Mouse (Mus musculus) lung, embryonic 14.5 days (tissue): ENCODE measurements at regions not wholly inside any gene's neighbourhood (a gene's known extent, or its start where the extent isn't known, plus 50 kb on each side); places are given as distances from the start of the nearest gene placed in this dataset.

Experiments used
- ATAC-seq: fragments of 200-750 bp; cut with Nextera tagmentation; 2 replicates; pipeline ENCODE4 v1.8.0; 2017; ENCODE audit warnings: mild to moderate bottlenecking, moderate TSS enrichment, moderate library complexity; ENCODE audit not compliant: insufficient read depth
- DNase-seq: peaks from one replicate; pipeline ENCODE4 v3.0.0-alpha.2; 2015
- H3K27ac ChIP-seq: fragments of 300-500 bp; sonication (generic); 2 replicates; pipeline ENCODE4 v1.5.1; 2014; ENCODE audit warnings: low read depth, mild to moderate bottlenecking, moderate library complexity
- H3K27me3 ChIP-seq: fragments of 300-500 bp; sonication (generic); 2 replicates; pipeline ENCODE4 v1.6.1; 2014; ENCODE audit warnings: low read length, control low read depth; ENCODE audit not compliant: insufficient read depth
- H3K36me3 ChIP-seq: fragments of 300-500 bp; sonication (generic); 2 replicates; pipeline ENCODE4 v1.6.1; 2014; ENCODE audit warnings: control low read depth; ENCODE audit not compliant: insufficient read depth
- H3K4me1 ChIP-seq: fragments of 300-500 bp; sonication (generic); 2 replicates; pipeline ENCODE4 v1.6.1; 2014; ENCODE audit warnings: antibody characterized with exemption, control low read depth; ENCODE audit not compliant: insufficient read depth
- H3K4me2 ChIP-seq: fragments of 300-500 bp; sonication (generic); 2 replicates; pipeline ENCODE4 v1.6.1; 2014; ENCODE audit warnings: mild to moderate bottlenecking
- H3K4me3 ChIP-seq: fragments of 300-500 bp; sonication (generic); 2 replicates; pipeline ENCODE4 v1.5.1; 2014; ENCODE audit warnings: low read depth, low read length
- H3K9ac ChIP-seq: fragments of 300-500 bp; sonication (generic); 2 replicates; pipeline ENCODE4 v1.6.1; 2014
- H3K9me3 ChIP-seq: fragments of 300-500 bp; sonication (generic); 2 replicates; pipeline ENCODE4 v1.6.1; 2016; ENCODE audit warnings: low read depth, low read length, control low read depth
- CTCF ChIP-seq: IDR thresholded peaks from 2 replicates; pipeline ENCODE4 v1.5.1; 2016; ENCODE audit warnings: antibody characterized with exemption, low read depth
- WGBS: fragments of 180-500 bp; shearing (Covaris S2); extraction: QIAGEN DNeasy Blood & Tissue Kit; methylation state at CpG from one replicate; pipeline ENCODE4 v1.1.7; 2014; 5-methylcytosine and 5-hydroxymethylcytosine counted together

DNA sequence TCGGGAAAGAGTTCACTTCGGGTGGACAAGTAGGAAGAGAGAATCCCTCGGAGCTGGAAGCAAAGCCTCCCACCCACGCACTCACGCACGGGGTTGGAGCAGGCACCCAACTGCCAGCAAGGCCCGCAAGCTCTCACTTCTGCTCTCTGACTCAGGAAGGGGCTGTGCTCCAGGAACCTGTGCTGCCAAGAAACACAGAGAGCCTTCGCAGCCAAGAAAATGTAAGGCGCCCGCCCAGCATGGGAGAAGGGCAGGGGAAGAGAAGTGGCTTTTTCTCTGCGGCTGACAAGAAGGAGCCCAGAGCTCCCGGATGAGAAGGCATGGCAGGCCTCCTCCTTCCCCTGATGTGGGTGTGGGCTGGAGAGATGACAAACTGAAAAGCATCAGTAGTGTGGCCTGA lies 549.1 kb upstream of the 3110018I06Rik start:
- Histone ChIP-seq H3K4me2 (no peak overlapping the region), H3K9ac (no peak overlapping the region), H3K9me3 (no peaks in the 10 kb centered on the region), H3K27me3 (no peaks in the 10 kb centered on the region), H3K27ac (no peak overlapping the region), H3K4me3 (no peak overlapping the region), H3K36me3 (no peaks in the 10 kb centered on the region), H3K4me1 (no peaks in the 10 kb centered on the region)
- 66% methylated on average over 12 of the region's 12 CpGs for WGBS
- TF ChIP-seq CTCF: no peak
- ATAC-seq: no peak
- no peak for DNase-seq

DNA sequence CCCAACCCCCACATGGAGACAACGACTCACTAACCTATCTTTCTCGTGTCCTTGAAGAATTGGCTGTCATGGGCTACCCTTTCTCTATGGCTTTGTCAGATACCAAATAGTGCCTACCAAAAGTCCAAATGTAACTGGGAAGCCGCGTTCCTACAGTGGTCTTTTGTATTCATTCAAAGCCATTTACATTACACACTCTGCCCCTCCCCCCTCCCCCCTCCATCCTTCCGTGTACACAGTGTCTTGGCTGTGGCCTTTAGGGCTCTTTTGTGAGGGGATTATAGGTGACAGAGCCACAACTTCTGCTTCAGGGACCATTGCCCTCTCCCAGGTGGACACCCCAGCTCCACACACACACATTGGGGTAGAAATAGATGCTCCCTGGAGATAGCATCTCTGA lies 544.6 kb upstream of the 3110018I06Rik start:
- no peak overlapping the region for H3K4me3 ChIP-seq
- H3K27ac ChIP-seq: no peak overlapping the region
- no peak overlapping the region for H3K9ac ChIP-seq
- DNase-seq (no peak), ATAC-seq (no peak)
- 34% methylated on average over 5 of the region's 5 CpGs for WGBS
- TF ChIP-seq CTCF: no peak
- no peaks in the 10 kb centered on the region for H3K4me1 ChIP-seq
- no peaks in the 10 kb centered on the region for H3K27me3 ChIP-seq
- no peaks in the 10 kb centered on the region for H3K9me3 ChIP-seq
- H3K36me3 ChIP-seq: no peaks in the 10 kb centered on the region
- no peak overlapping the region for H3K4me2 ChIP-seq

DNA sequence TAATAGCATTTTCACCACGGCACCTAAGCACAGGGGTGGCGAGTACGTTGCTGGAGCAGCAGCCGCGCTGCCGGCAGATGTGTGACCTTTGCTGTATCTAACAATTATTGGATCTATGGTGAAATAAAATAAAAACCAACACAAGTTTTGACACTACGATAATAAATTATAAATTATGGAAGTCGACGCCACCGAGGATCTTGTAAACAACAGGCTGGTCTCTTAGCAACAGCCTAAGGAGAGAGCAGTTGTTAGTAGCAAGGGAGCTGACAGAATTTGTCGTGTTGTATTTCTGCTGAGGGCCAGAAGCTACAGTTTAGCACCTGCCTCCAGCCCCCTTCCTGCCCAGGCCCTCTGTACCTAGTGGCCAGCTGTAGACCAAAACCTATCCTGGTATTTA lies 535.8 kb upstream of the 3110018I06Rik start:
- Histone ChIP-seq H3K9ac (no peak overlapping the region), H3K27ac (no peak overlapping the region), H3K36me3 (no peaks in the 10 kb centered on the region), H3K4me3 (no peak overlapping the region), H3K4me2 (no peak overlapping the region), H3K9me3 (no peaks in the 10 kb centered on the region), H3K4me1 (peaks cover 12% of the 10 kb centered on the region), H3K27me3 (no peaks in the 10 kb centered on the region)
- WGBS: 32% methylated on average over 11 of the region's 11 CpGs
- TF ChIP-seq CTCF: no peak
- DNase-seq (peak; percentile 33), ATAC-seq (no peak)

DNA sequence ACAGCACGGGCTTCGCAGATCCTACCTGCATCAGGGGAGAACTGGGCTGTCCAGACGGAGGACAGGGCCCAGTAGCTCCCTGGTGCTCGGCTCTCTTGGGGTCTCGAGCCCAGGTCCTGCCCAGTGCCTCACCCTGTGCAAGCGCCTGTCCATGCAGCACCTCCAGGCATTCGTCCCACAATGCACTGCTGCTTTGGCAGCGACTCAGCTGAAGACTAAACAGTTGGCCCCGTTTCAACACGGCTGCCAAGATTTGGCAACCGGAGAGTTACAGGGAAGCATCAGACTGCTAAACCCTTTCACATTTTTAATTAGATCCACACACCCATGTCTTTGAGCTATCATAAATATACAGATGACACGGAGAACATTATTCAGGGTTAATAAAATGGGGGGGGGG lies 532.7 kb upstream of the 3110018I06Rik start:
- ATAC-seq (peak; percentile 73; the same call in 1 of the 2 replicates), DNase-seq (peak; percentile 94)
- Histone ChIP-seq H3K36me3 (no peaks in the 10 kb centered on the region), H3K27me3 (no peaks in the 10 kb centered on the region), H3K27ac (no peak overlapping the region), H3K4me1 (peaks cover 12% of the 10 kb centered on the region), H3K4me2 (no peak overlapping the region), H3K4me3 (no peak overlapping the region), H3K9ac (no peak overlapping the region), H3K9me3 (no peaks in the 10 kb centered on the region)
- 34% methylated on average over 12 of the region's 12 CpGs for WGBS
- no peak for TF ChIP-seq CTCF

DNA sequence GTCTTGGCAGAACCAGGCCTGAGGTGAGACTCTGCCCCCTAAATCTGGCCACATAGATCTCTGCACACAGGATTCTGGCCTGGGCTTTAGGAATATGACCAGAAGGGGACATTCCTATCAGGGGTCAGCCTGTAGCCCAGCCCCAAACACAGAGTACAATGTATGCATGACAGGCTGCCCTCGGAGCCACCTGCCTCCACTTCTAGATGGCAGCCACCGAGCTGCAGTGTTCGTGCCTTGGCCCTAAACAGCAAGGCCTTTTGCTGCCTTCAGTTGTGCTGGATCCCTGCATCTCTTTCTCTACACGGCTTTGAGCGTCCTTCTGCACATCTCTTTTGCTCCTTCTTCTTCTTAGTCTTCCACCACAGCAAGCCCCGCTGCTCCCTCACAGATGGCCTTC lies 532.2 kb upstream of the 3110018I06Rik start:
- no peak for DNase-seq
- no peak for TF ChIP-seq CTCF
- WGBS: 74% methylated on average over 6 of the region's 6 CpGs
- peaks cover 12% of the 10 kb centered on the region for H3K4me1 ChIP-seq
- no peak overlapping the region for H3K4me3 ChIP-seq
- H3K27me3 ChIP-seq: no peaks in the 10 kb centered on the region
- no peak overlapping the region for H3K9ac ChIP-seq
- H3K27ac ChIP-seq: no peak overlapping the region
- no peaks in the 10 kb centered on the region for H3K36me3 ChIP-seq
- ATAC-seq: no peak
- no peaks in the 10 kb centered on the region for H3K9me3 ChIP-seq
- no peak overlapping the region for H3K4me2 ChIP-seq

DNA sequence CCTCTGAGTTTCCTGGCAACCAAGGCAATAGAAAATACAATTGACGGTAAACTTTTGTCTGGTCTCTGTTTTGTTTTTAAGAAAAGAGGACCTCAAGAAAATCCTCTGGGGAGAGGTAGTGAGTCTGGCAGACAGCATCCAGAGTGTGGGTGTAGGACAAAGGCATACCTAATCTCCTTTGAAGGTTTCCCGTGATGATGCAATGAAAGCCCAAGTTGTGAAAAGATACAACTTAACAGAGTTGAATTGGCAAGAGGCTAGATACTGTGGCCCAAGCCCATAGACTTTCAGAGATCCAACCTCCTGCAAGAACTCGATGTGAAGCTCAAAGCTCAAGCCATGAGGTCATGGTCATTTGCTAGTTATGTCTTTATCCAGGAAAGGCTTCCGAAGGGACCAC lies 526.4 kb upstream of the 3110018I06Rik start:
- Histone ChIP-seq H3K27ac (no peak overlapping the region), H3K36me3 (no peaks in the 10 kb centered on the region), H3K4me1 (no peaks in the 10 kb centered on the region), H3K27me3 (no peaks in the 10 kb centered on the region), H3K4me3 (no peak overlapping the region), H3K4me2 (no peak overlapping the region), H3K9ac (no peak overlapping the region), H3K9me3 (no peaks in the 10 kb centered on the region)
- no peak for TF ChIP-seq CTCF
- 74% methylated on average over 4 of the region's 4 CpGs for WGBS
- no peak for DNase-seq
- ATAC-seq: no peak

GRCm38 (mm10) chr12:106963762-106964161 lies 524.7 kb upstream of the 3110018I06Rik start:
- Histone ChIP-seq H3K36me3 (no peaks in the 10 kb centered on the region), H3K4me1 (no peaks in the 10 kb centered on the region), H3K9me3 (no peaks in the 10 kb centered on the region), H3K9ac (no peak overlapping the region), H3K27me3 (no peaks in the 10 kb centered on the region), H3K27ac (no peak overlapping the region), H3K4me2 (no peak overlapping the region), H3K4me3 (no peak overlapping the region)
- DNase-seq (peak; percentile 20), ATAC-seq (no peak)
- WGBS: 59% methylated on average over 5 of the region's 5 CpGs
- peak; percentile 60 for TF ChIP-seq CTCF

DNA sequence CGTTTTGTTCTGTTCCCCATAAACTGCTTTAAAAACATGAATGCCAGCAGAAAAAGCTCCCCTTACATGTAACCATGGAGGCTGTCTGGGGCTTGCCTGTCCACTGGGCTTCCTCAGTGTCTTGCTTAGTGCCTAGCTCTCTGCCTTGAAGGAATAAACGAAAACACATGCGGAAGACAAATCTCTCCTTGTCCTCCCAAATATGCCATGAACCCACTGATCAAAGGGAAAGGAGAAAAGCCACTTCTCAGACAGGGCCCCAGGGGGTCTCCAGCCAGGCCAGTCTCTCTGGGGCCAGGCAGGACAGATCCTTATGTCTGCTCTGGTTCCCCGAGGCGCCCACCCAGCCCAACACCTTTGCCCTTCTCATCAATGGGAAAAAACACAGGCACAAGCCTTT lies 518.6 kb upstream of the 3110018I06Rik start:
- Histone ChIP-seq H3K4me2 (no peak overlapping the region), H3K4me1 (no peaks in the 10 kb centered on the region), H3K27ac (no peak overlapping the region), H3K4me3 (no peak overlapping the region), H3K9ac (no peak overlapping the region), H3K27me3 (no peaks in the 10 kb centered on the region), H3K36me3 (no peaks in the 10 kb centered on the region), H3K9me3 (no peaks in the 10 kb centered on the region)
- 53% methylated on average over 5 of the region's 5 CpGs for WGBS
- TF ChIP-seq CTCF: no peak
- DNase-seq (no peak), ATAC-seq (no peak)
